Mouse (Mus musculus) cerebellum, adult (tissue): ENCODE data around the gene R3hdm1.

Experiments used
- ATAC-seq: cut with Nextera tagmentation; 2 replicates; pipeline ENCODE4 v1.9.2; 2017; ENCODE audit warnings: mild to moderate bottlenecking, moderate library complexity, mixed read lengths; ENCODE audit not compliant: insufficient number of reproducible peaks, low FRiP score, low TSS enrichment

The R3hdm1 gene

DNA sequence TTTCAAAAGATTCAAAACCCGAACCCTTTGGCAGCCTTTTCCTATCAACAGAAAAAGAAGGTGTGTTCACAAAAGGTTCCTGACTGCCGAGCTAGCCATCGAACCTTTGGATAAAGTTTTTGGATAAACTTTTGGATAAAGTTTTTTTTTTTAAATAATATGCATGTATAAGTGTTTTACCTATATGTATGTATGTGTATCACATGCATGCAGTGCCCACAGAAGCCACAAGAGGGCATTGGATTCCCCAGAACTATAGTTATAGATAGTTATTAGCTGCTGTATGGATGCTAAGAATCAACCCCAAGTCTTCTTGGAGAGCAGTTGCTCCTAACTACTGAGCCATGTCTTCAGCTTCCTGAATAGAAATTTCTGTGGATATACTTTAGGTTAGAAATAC lies 178.7 kb downstream of the R3hdm1 start:
- ATAC-seq = no peak

GRCm38 (mm10) chr1:128282924-128283323 lies 179.8 kb downstream of the R3hdm1 start:
- no peak for ATAC-seq

- no peak for ATAC-seq
Measured at GRCm38 (mm10) chr1:128284157-128284690, 181.1 kb downstream of the R3hdm1 start.

DNA sequence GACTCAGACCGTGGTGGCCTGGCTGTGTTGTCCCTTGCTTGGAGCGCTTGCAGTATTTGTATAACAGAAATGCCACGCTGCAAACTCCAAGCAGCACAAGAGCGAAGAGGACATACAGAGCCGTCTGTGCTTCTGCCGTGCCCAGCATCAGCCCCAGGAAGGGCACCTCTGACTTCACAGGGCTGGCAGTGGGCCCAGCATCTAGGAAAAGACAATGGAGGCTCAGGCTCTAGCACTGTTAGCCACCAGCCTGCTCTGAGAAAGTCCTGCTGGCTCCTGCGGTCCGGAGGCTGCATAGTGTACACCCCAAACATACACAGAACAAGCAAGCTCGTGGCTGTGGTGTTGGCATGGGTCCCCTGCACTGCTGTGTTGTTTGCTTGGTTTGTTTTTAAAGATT lies 182.0 kb downstream of the R3hdm1 start:
- ATAC-seq = no peak
